Mouse (Mus musculus): Measurements from ENCODE around the gene Tgif1.

GRCm38 (mm10) chr17:70881194-70881593, 27.8 kb upstream of the Tgif1 start:
- TF ChIP-seq CTCF (IDR thresholded peaks at IDR 0.05; ENCODE audit: borderline replicate concordance, extremely low read depth, insufficient read depth, insufficient read length) (no peak), POLR2A (IDR thresholded peaks at IDR 0.05; ENCODE audit: borderline replicate concordance, extremely low read depth, insufficient read depth, insufficient read length, poor library complexity, severe bottlenecking) (no peak)

Data from brain, embryonic 14.5 days (tissue).